Mouse (Mus musculus) spleen, adult 2 months (tissue): Measurements from ENCODE around the gene Zfp346.

Source experiments
- CTCF ChIP-seq: fragments of 200-500 bp; IDR thresholded peaks from 2 replicates; pipeline ENCODE4 v1.5.1; 2011; ENCODE audit warnings: mild to moderate bottlenecking, inconsistent platforms; ENCODE audit not compliant: insufficient read depth, insufficient read length, insufficient replicate concordance; ENCODE audit errors: extremely low read depth
- POLR2A ChIP-seq: fragments of 200-500 bp; IDR thresholded peaks from 2 replicates; pipeline ENCODE4 v1.6.1; 2011; ENCODE audit warnings: low read depth, low read length, inconsistent platforms

- TF ChIP-seq CTCF (no peak), POLR2A (no peak)
These were observed 78.3 kb downstream of the Zfp346 start for GRCm38 (mm10) chr13:55183382-55183781.
